Mouse (Mus musculus) lung, postnatal 0 days (tissue): Measurements from ENCODE around the gene Nfic. TPM values are rescaled to one million over a fixed set of nuclear protein-coding genes. Genes with fewer than 3 reads are reported as not detected.

Experiments used
- ATAC-seq: fragments of 200-750 bp; cut with Nextera tagmentation; 2 replicates; pipeline ENCODE4 v1.8.0; 2017; ENCODE audit warnings: moderate library complexity
- DNase-seq: peaks from one replicate; pipeline ENCODE4 v3.0.0-alpha.2; 2016; ENCODE audit warnings: low spot score
- H3K27ac ChIP-seq: fragments of 300-500 bp; sonication (generic); 2 replicates; pipeline ENCODE4 v1.5.1; 2014; ENCODE audit warnings: antibody characterized with exemption, mild to moderate bottlenecking, low read length, mixed read lengths
- H3K27me3 ChIP-seq: fragments of 300-500 bp; sonication (generic); replicated peaks from 2 replicates; pipeline ENCODE4 v1.6.1; 2014; ENCODE audit warnings: low read length, mixed read lengths; ENCODE audit not compliant: insufficient read depth
- H3K36me3 ChIP-seq: fragments of 300-500 bp; sonication (generic); 2 replicates; pipeline ENCODE4 v1.6.1; 2014; ENCODE audit warnings: low read length, mixed read lengths; ENCODE audit not compliant: insufficient read depth
- H3K4me1 ChIP-seq: fragments of 300-500 bp; sonication (generic); 2 replicates; pipeline ENCODE4 v1.6.1; 2014; ENCODE audit warnings: antibody characterized with exemption, low read depth, low read length, mixed read lengths; ENCODE audit not compliant: insufficient read depth
- H3K4me2 ChIP-seq: fragments of 300-500 bp; sonication (generic); replicated peaks from 2 replicates; pipeline ENCODE4 v1.6.1; 2014; ENCODE audit warnings: low read depth, mild to moderate bottlenecking, low read length, moderate library complexity, mixed read lengths
- H3K4me3 ChIP-seq: fragments of 300-500 bp; sonication (generic); 2 replicates; pipeline ENCODE4 v1.5.1; 2014; ENCODE audit warnings: low read depth, low read length
- H3K9ac ChIP-seq: fragments of 300-500 bp; sonication (generic); replicated peaks from 2 replicates; pipeline ENCODE4 v1.6.1; 2014; ENCODE audit warnings: low read depth, mild to moderate bottlenecking
- H3K9me3 ChIP-seq: fragments of 300-500 bp; sonication (generic); 2 replicates; pipeline ENCODE4 v1.6.1; 2016; ENCODE audit warnings: low read length, mixed read lengths
- CTCF ChIP-seq: IDR thresholded peaks from 2 replicates; pipeline ENCODE4 v1.5.1; 2016; ENCODE audit warnings: antibody characterized with exemption, mild to moderate bottlenecking
- EP300 ChIP-seq: IDR thresholded peaks from 2 replicates; pipeline ENCODE4 v1.6.1; 2016; ENCODE audit warnings: antibody characterized with exemption, mild to moderate bottlenecking, control low read depth
- WGBS: fragments of 180-500 bp; shearing (Covaris S2); extraction: QIAGEN DNeasy Blood & Tissue Kit; methylation state at CpG from one replicate; pipeline ENCODE4 v1.1.7; 2014; 5-methylcytosine and 5-hydroxymethylcytosine counted together
- polyA plus RNA-seq: library from polyadenylated mRNA; unstranded; fragments of >200 nt; fragmentation: Nextera tagmentation; extraction: Ambion mirVana; gene quantifications from 2 replicates; pipeline ENCODE4 v1.2.1, GENCODE M21; 2015

Nfic gene
- polyA plus RNA-seq, 1 experiment from 2014 or later, result 73.6 TPM

DNA sequence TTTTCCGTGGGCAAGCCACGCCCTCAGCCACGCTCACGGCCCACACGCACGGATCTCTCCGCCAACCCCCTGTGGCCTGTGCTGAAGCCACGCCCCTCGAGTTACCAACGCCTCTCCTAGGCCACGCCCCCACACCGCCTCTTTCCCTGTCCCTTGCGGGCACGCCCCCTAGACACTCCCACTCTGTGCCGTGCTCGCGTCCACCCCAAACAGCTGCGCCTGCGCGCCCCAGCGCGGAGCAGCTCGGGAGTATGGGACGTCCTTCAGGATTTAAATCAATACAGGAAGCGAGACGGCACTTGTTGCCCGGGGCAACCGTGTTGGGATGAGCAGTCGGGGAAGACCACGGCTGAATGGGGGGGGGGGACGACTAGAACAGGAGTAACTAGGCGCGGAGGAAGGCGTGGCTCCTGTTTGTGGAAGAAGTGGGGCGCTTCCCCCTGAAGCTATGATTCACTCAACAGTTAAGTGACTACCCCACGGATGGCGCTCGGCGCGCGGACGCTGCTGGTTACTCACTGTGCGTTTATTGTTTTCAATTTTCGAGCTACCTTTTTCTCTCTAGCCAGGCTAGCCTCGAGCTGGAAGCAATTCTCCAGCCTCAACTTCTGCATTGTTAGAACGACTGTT lies 76.8 kb downstream of the Nfic start:
- Histone ChIP-seq H3K27ac (no peak overlapping the region), H3K9me3 (no peaks in the 10 kb centered on the region), H3K4me1 (peaks cover 15% of the 10 kb centered on the region; the same call in 1 of the 2 replicates), H3K4me3 (peak overlapping the region; percentile 82), H3K9ac (no peak overlapping the region), H3K27me3 (no peaks in the 10 kb centered on the region), H3K4me2 (peak overlapping the region; percentile 58), H3K36me3 (no peaks in the 10 kb centered on the region)
- DNase-seq (peak; percentile 100), ATAC-seq (peak; percentile 96)
- TF ChIP-seq CTCF (0 out of 2 replicates have a peak, but pooled peaks have one; percentile 25), EP300 (no peak)
- WGBS, result 3% methylated on average over 45 of the region's 46 CpGs

DNA sequence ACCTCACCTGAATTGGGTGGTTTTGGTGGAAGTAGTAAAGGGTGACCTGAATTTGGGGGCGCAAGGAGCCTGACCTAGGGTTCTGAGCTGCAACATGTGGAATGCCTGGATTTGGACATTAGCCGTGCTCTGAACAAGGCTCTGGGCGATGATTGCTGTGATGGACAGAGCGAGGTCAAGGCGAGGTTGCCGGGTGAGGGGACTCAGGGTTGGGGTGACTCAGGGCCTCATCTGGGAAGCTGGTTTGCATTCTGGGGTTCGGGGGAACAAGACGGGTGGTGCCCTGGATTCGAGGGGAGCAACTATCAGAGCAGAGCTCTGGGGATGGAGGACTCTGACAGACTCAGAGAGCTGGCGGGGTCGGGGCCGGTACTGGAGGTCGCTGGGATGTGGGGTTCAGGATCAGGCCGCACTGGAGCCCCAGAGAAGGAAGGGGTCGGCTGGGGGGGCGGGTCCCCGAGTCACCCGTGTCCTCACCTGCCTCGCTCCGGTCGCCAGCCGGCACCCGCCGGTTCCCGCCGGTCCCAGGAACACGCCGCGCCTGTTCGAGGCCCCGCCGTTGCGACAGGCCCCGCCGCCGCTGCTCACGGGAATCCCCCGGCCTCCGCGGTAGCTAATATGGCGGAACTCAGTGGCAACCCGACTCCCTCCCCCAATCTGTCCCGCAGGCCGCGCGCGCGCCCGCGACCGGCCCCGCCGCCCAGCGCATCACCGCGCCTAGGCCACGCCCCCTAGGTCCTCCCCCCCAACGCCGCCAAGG lies 77.5 kb downstream of the Nfic start, which contains the start of gene Fzr1:
Fzr1 (minus strand) TSS at position 724 of the 760 bp plus-strand sequence.
- H3K27me3 ChIP-seq, result no peaks in the 10 kb centered on the region
- H3K27ac ChIP-seq, result peak within 1 kb of the TSS; percentile 43
- H3K36me3 ChIP-seq, result no peaks in the 10 kb centered on the region
- H3K9ac ChIP-seq, result peak within 1 kb of the TSS; percentile 88
- TF ChIP-seq EP300 (no peak), CTCF (no peak)
- H3K4me1 ChIP-seq, result peaks cover 15% of the 10 kb centered on the region; the same call in 1 of the 2 replicates
- no peak; the same call in 1 of the 2 replicates for ATAC-seq
- H3K4me2 ChIP-seq, result peak within 1 kb of the TSS; percentile 83
- DNase-seq, result peak; percentile 32
- no peaks in the 10 kb centered on the region for H3K9me3 ChIP-seq
- WGBS, result 5% methylated on average over 36 of the region's 59 CpGs
- peak within 1 kb of the TSS; percentile 82 for H3K4me3 ChIP-seq

DNA sequence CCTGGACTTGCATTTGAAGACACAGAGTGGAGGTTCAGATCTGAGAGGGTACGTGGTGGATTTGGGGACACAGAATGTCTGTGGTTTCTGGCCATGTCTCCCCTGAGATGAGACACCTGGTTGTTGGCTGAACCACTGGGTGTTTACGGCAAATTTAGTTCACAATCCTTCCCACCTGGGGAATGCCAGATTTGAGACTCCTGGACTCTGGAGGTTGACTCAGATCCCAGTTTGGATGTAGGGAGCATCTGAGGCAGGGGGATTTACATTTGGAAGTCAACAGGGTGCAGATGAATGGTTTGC lies 78.1 kb downstream of the Nfic start:
- Histone ChIP-seq H3K9ac (peak overlapping the region; percentile 88), H3K36me3 (no peaks in the 10 kb centered on the region), H3K27ac (peak overlapping the region; percentile 43; the same call in 1 of the 2 replicates), H3K27me3 (no peaks in the 10 kb centered on the region), H3K4me3 (peak overlapping the region; percentile 82; the same call in 1 of the 2 replicates), H3K9me3 (no peaks in the 10 kb centered on the region), H3K4me2 (peak overlapping the region; percentile 83), H3K4me1 (peaks cover 15% of the 10 kb centered on the region; the same call in 1 of the 2 replicates)
- no peak for TF ChIP-seq EP300
- no peak for DNase-seq
- no peak for ATAC-seq
- 26% methylated on average over 2 of the region's 2 CpGs for WGBS

DNA sequence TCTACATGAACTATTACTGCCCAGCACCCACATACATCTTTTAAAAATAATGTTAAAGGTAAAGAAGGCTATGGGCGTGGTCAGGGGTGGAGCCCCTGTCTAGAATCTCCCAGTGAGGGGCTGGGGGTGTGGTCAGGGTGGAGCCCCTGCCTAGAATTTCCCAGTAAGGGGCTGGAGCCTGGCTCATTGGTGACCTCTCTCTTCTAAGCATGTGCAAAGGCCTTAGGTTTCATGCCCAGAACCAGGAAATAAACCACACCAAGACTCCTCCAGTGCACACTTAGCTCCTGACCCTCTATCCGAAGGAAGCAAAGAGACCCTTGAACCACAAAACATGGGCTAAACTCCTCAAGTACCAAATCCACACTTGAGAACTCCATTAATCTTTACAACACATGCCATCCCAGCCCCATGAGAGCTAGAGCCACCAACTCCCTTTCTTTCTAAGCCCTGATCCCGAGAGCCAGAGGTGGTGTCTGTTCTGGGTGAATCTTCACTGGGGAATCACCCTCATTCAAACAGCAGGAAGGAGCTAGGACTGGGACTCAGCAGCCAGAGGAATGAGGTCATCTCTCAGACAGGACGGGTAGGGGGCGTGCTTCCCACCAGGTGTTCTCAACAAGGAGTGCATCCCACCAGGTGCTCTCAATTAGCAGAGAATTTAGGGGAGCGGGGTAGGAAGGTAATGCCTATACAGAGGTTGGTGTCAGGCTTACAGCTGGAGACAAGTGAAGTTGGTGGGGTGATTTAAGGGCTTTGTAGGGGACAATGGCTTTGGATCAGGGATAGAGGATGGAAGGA lies 78.7 kb downstream of the Nfic start:
- no peaks in the 10 kb centered on the region for H3K9me3 ChIP-seq
- no peaks in the 10 kb centered on the region for H3K27me3 ChIP-seq
- H3K27ac ChIP-seq, result no peak overlapping the region; the same call in 1 of the 2 replicates
- 0 out of 2 replicates have a peak, but pooled peaks have one; percentile 18 for TF ChIP-seq CTCF
- no peak for TF ChIP-seq EP300
- H3K4me2 ChIP-seq, result 0 out of 2 replicates have a peak overlapping the region, but pooled peaks have one; percentile 83
- ATAC-seq (no peak), DNase-seq (no peak)
- H3K4me3 ChIP-seq, result no peak overlapping the region
- H3K4me1 ChIP-seq, result peaks cover 15% of the 10 kb centered on the region; the same call in 1 of the 2 replicates
- WGBS, result 25% methylated on average over 6 of the region's 6 CpGs
- H3K9ac ChIP-seq, result peak overlapping the region; percentile 88; the same call in 1 of the 2 replicates
- H3K36me3 ChIP-seq, result no peaks in the 10 kb centered on the region

DNA sequence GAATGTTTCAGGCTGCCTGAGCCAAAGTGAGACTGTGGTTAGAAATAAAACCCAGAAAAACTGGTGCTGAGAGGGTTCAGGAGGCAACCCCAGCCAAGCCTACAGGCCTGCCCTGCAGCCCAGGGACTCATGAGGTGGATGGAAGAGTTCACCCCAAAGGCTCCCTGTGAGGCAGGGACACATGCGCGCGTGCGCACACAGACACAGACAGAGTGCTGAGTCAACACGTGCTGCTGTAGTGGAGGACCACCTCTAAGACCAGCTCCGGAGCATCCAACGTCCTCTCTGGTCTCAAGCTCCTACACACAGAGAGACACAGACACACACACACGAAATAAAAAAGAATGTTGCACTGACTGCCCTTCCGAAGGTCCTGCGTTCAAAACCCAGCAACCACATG lies 80.1 kb downstream of the Nfic start:
- H3K4me2 ChIP-seq, result no peak overlapping the region
- H3K36me3 ChIP-seq, result 0 out of 2 replicates have a peak, but pooled peaks cover 9% of the 10 kb centered on the region
- DNase-seq (no peak), ATAC-seq (no peak)
- no peaks in the 10 kb centered on the region for H3K9me3 ChIP-seq
- no peak overlapping the region for H3K9ac ChIP-seq
- no peak for TF ChIP-seq CTCF
- no peak for TF ChIP-seq EP300
- WGBS, result 89% methylated on average over 10 of the region's 10 CpGs
- H3K4me1 ChIP-seq, result peaks cover 15% of the 10 kb centered on the region; the same call in 1 of the 2 replicates
- H3K4me3 ChIP-seq, result no peak overlapping the region
- H3K27ac ChIP-seq, result no peak overlapping the region
- no peaks in the 10 kb centered on the region for H3K27me3 ChIP-seq

DNA sequence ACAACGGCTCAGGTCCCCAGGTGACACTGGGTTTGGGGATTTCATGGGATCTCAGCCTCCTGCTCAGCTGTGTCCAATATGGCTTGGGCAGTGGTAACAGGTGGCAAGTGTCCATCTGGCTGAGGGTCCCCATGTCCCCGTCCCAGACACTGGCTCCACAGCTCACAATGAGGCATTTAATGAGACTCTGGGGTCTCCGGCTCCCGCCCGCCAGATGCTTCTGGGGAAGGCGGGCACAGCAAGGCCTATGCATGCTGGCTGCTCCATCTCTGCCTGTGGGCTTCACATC lies 88.3 kb downstream of the Nfic start:
- 78% methylated on average over 6 of the region's 6 CpGs for WGBS
- Histone ChIP-seq H3K9me3 (no peaks in the 10 kb centered on the region), H3K4me3 (no peak overlapping the region), H3K36me3 (peaks cover 37% of the 10 kb centered on the region), H3K27me3 (no peaks in the 10 kb centered on the region), H3K4me2 (no peak overlapping the region), H3K4me1 (peaks cover 17% of the 10 kb centered on the region), H3K27ac (no peak overlapping the region), H3K9ac (no peak overlapping the region)
- no peak for TF ChIP-seq CTCF
- no peak for DNase-seq
- no peak for ATAC-seq
